Mouse (Mus musculus): ENCODE measurements around the gene Trhr2.

DNA sequence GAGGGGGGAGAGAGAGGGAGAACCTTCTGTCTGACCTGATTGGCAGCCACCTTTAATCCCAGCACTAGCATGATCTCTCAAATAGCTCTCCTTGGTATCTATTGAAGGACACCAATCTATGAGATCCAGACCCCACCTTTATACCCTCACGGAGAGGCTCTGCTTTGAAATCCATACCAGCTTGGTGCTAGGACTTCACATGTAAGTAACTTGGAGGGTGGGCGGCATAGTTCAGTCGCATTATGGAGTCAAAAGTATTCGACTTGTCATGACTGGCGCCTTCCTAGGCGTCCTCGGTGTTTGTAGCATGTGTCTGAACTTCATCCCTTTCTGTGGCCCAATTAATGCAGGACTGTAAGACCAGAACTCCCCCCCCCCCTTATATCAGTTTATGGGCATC lies 14.8 kb upstream of the Trhr2 start:
- no peak for TF ChIP-seq CTCF (IDR thresholded peaks at IDR 0.05; ENCODE audit: low read depth)
- TF ChIP-seq EP300 (IDR thresholded peaks at IDR 0.05; ENCODE audit: low read depth) = no peak
